Comparison of ENCODE assay signal across 8 mouse cellular contexts in the genomic region with DNA sequence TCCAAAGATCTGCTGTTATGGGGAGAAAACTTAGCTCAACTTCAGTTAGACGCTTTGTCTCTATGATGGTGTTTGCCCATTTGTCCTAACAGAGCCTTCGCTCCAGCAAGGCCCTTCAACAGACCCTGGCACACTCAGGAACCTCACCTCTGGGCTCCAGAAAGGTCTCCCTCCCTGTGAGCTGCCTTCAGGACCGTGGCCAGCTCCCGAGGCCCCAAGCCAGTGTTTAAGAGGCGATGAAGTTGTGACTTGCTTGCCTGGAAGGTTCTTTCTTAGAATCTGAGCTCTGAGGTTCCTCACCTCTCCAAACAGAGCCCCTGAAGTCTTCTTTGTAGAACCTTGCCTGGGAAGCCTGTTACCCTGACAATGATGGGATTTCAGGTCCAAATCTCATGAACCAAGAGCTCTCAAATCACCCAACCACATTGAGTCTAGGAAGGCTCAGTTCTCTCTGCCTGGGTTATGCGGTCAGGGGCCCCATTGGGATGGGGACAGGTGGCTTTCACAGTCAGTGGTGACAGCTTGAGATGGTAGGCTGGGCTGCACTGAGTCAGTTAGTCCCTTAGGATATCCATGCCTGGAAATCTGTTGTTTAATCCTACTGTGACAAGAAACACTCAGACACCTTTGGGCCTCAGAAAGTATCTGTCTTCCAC. TPM values are rescaled to one million over a fixed set of nuclear protein-coding genes. Genes with fewer than 3 reads are reported as not detected.
DNase-seq lines count a peak whose midpoint lies in the region; ATAC-seq lines count a peak whose summit lies in the region.
"Had no signal": no experiment of that assay in that cellular context is flagged by ENCODE, and none has a peak within 500 bp of the region (broad histone marks: within the 10 kb centered on the region; RNA-seq: fewer than 3 reads in every experiment).

No protein-coding gene starts in this region.

- DNase-seq in liver: peak; percentile 29
- peak; percentile 64 for DNase-seq in adrenal gland, postnatal 25 days
- no peak for DNase-seq in forebrain, embryonic 14.5 days (ENCODE audit: low spot score)
- DNase-seq in layer of hippocampus, postnatal 25 days (ENCODE audit: extremely low spot score in 1 of 2, low spot score in 1 of 2): no peak
- no peak for DNase-seq in gastrocnemius, postnatal 25 days

- H3K9ac ChIP-seq in liver, embryonic 12.5 days: no peak overlapping the region
- H3K9ac ChIP-seq in forebrain, embryonic 14.5 days (ENCODE audit: low read length): peak overlapping the region; percentile 87
- no peak overlapping the region; the same call in 1 of the 2 replicates for H3K9ac ChIP-seq in midbrain, embryonic 15.5 days

- H3K4me2 ChIP-seq in liver, embryonic 12.5 days: no peak overlapping the region
- peak overlapping the region; percentile 70 for H3K4me2 ChIP-seq in forebrain, embryonic 14.5 days (ENCODE audit: low read length)
- H3K4me2 ChIP-seq in midbrain, embryonic 15.5 days: peak overlapping the region; percentile 58

- no peak overlapping the region for H3K4me3 ChIP-seq in liver, embryonic 12.5 days
- H3K4me3 ChIP-seq in forebrain, embryonic 14.5 days (ENCODE audit: low read depth, low read length): peak overlapping the region; percentile 77
- peak overlapping the region; percentile 75 for H3K4me3 ChIP-seq in midbrain, embryonic 15.5 days

- peaks cover 94% of the 10 kb centered on the region for H3K27me3 ChIP-seq in liver, embryonic 12.5 days (replicated peaks)
- no peaks in the 10 kb centered on the region for H3K27me3 ChIP-seq in forebrain, embryonic 14.5 days (replicated peaks; ENCODE audit: control insufficient read depth, insufficient read depth, low read length)
- H3K27me3 ChIP-seq in midbrain, embryonic 15.5 days (replicated peaks): no peaks in the 10 kb centered on the region

- WGBS in liver, embryonic 12.5 days (ENCODE audit: insufficient replicate concordance): 25% methylated on average over 6 of the region's 6 CpGs
- 40% methylated on average over 6 of the region's 6 CpGs for WGBS in forebrain, embryonic 14.5 days
- WGBS in midbrain, embryonic 15.5 days: 48% methylated on average over 6 of the region's 6 CpGs

- peaks cover 16% of the 10 kb centered on the region for H3K4me1 ChIP-seq in liver, embryonic 12.5 days
- H3K4me1 ChIP-seq in forebrain, embryonic 14.5 days (ENCODE audit: control insufficient read depth, insufficient read depth, low read length): peaks cover 29% of the 10 kb centered on the region
- H3K4me1 ChIP-seq in midbrain, embryonic 15.5 days: peaks cover 37% of the 10 kb centered on the region

- no peak overlapping the region for H3K27ac ChIP-seq in liver, embryonic 12.5 days
- H3K27ac ChIP-seq in forebrain, embryonic 14.5 days (ENCODE audit: low read depth, low read length): 0 out of 2 replicates have a peak overlapping the region, but pooled peaks have one; percentile 30
- no peak overlapping the region for H3K27ac ChIP-seq in midbrain, embryonic 15.5 days

- ATAC-seq in liver, embryonic 12.5 days: no peak
- no peak for ATAC-seq in forebrain, embryonic 14.5 days
- no peak for ATAC-seq in midbrain, embryonic 15.5 days (replicated peaks)

- H3K36me3 ChIP-seq in liver, embryonic 12.5 days: no peaks in the 10 kb centered on the region
- H3K36me3 ChIP-seq in forebrain, embryonic 14.5 days (ENCODE audit: control insufficient read depth, insufficient read depth, low read length): no peaks in the 10 kb centered on the region
- no peaks in the 10 kb centered on the region for H3K36me3 ChIP-seq in midbrain, embryonic 15.5 days (replicated peaks)

- no peaks in the 10 kb centered on the region for H3K9me3 ChIP-seq in liver, embryonic 12.5 days (replicated peaks)
- H3K9me3 ChIP-seq in forebrain, embryonic 14.5 days (replicated peaks; ENCODE audit: control insufficient read depth, low read length): no peaks in the 10 kb centered on the region
- no peaks in the 10 kb centered on the region for H3K9me3 ChIP-seq in midbrain, embryonic 15.5 days

RNA-seq across cellular contexts. Expression of a gene that starts 2.3 kb away (rescaled TPM):
- 2.9 and 3.3 TPM in 2 replicates for polyA plus RNA-seq in liver, embryonic 12.5 days (2016; fragmentation: Nextera tagmentation; extraction: Ambion mirVana)
- total RNA-seq in adrenal gland, postnatal 25 days (2021): 32.8 and 33.7 TPM in 2 replicates
- 173 and 218 TPM in 2 replicates for polyA plus RNA-seq in forebrain, embryonic 14.5 days (2014; fragmentation: Nextera tagmentation; extraction: Ambion mirVana)
- 322 and 328 TPM in 2 replicates for polyA plus RNA-seq in midbrain, embryonic 15.5 days (2015; fragmentation: Nextera tagmentation; extraction: Ambion mirVana)
- total RNA-seq in layer of hippocampus, postnatal 25 days (2021): 1,000 to 10,000 TPM; 1,583 to 1,720 TPM
- 10 to 100 TPM; 11.9 to 14.5 TPM for total RNA-seq in gastrocnemius, postnatal 25 days (2021)
- total RNA-seq: hematopoietic stem cell, adult 5-6 weeks had no signal

Comparison
In these comparisons a context has a peak if more than half of its experiments do, and no peak if none do; other contexts are left out.
1. DNase-seq: peak in liver (single experiment) and adrenal gland, postnatal 25 days (single experiment); none in forebrain, embryonic 14.5 days (single experiment), layer of hippocampus, postnatal 25 days (0 of 2) and gastrocnemius, postnatal 25 days (single experiment).
2. RNA of a gene that starts 2.3 kb away (total RNA-seq): 1,583 to 1,720 TPM in layer of hippocampus, postnatal 25 days; 32.8 to 33.7 TPM in adrenal gland, postnatal 25 days and 11.9 to 14.5 TPM in gastrocnemius, postnatal 25 days; every median in the first group is over 10 times any median in the second.